Comparison of ENCODE assay signal across 16 mouse cellular contexts in the genomic region with DNA sequence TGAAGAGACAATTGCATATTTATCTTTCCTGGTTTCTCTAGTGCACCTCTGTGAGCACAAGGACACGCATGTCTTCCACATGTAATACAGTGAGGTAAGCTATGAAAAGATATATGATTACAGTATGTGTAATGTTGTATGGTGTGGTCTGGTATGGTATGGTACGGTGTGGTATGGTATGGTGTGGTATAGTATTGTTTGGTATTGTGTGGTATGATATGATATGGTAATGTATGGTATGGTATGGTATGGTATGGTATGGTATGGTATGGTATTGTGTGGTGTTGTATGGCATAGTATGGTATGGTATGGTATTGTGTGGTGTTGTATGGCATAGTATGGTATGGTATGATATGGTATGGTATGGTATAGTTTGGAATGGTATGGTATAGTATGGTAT.
"Had no signal": no experiment of that assay in that cellular context is flagged by ENCODE, and none has a peak within 500 bp of the region (broad histone marks: within the 10 kb centered on the region; RNA-seq: fewer than 3 reads in every experiment).

No protein-coding gene starts in this region.

- H3K36me3 ChIP-seq: liver, embryonic 12.5 days; lung, embryonic 15.5 days; neural tube, embryonic 12.5 days; stomach, embryonic 15.5 days had no signal

- H3K9ac ChIP-seq: liver, embryonic 12.5 days; liver, embryonic 14.5 days; lung, embryonic 15.5 days; neural tube, embryonic 12.5 days; stomach, embryonic 15.5 days had no signal

- H3K4me2 ChIP-seq: liver, embryonic 12.5 days; lung, embryonic 15.5 days; neural tube, embryonic 12.5 days; stomach, embryonic 15.5 days had no signal

- H3K27me3 ChIP-seq: liver, embryonic 12.5 days; lung, embryonic 15.5 days; megakaryocyte, embryonic 14.5 days; neural tube, embryonic 12.5 days; stomach, embryonic 15.5 days had no signal

- H3K9me3 ChIP-seq: liver, embryonic 12.5 days; lung, embryonic 15.5 days; megakaryocyte, embryonic 14.5 days; neural tube, embryonic 12.5 days; stomach, embryonic 15.5 days had no signal

- ATAC-seq: liver, embryonic 12.5 days; lung, postnatal 0 days had no signal

- H3K27ac ChIP-seq: liver, embryonic 12.5 days; liver, embryonic 14.5 days; lung, embryonic 15.5 days; macrophage; neural tube, embryonic 12.5 days; stomach, embryonic 15.5 days; stomach, postnatal 0 days had no signal

- H3K4me1 ChIP-seq: liver, embryonic 12.5 days; lung, embryonic 15.5 days; megakaryocyte, embryonic 14.5 days; neural tube, embryonic 12.5 days; stomach, embryonic 15.5 days had no signal

- H3K4me3 ChIP-seq: liver, embryonic 12.5 days; lung, embryonic 15.5 days; megakaryocyte, embryonic 14.5 days; neural tube, embryonic 12.5 days; stomach, embryonic 15.5 days had no signal

- DNase-seq: lung, adult 2 months; lung, postnatal 14 days; lung, postnatal 36 days; right cerebral cortex, postnatal 14 days; thymus, adult 2 months; thymus, postnatal 25 days; thymus, postnatal 4 days had no signal
